Mouse (Mus musculus): ENCODE measurements around the gene Klk9. TPM values are rescaled to one million over a fixed set of nuclear protein-coding genes. Genes with fewer than 3 reads are reported as not detected.

The Klk9 gene
- total RNA-seq, 2 experiments from 2014 or later, result not detected

DNA sequence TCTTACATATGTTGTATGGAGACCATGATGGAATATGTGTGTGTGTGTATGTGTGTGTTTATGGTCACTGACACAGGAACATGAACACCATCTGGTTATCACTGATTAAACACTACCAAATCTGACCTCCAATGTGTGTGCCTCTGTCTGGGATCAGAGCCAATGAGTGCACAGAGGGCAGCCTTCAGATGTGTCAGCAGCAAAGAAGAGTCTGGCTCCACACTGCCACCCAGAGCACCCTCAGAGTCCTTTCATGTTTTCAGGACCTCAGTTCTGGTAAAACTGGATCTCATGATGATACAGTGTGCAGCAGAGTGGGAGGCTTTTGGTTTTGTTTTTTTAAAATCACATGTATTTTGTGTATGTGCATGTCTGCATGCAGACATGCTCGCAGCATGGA, 6.4 kb upstream of the Klk9 start:
- intact Hi-C loops (cut with DNase I; ENCODE audit: low total_unique reads), result no loop called here
- no peak for DNase-seq

GRCm38 (mm10) chr7:43788096-43788495, 3.6 kb upstream of the Klk9 start:
- intact Hi-C loops (cut with DNase I; ENCODE audit: low total_unique reads), result no loop called here
- no peak for DNase-seq

GRCm38 (mm10) chr7:43789295-43789694, 2.4 kb upstream of the Klk9 start:
- DNase-seq, result no peak
- intact Hi-C loops (cut with DNase I; ENCODE audit: low total_unique reads), result no loop called here

GRCm38 (mm10) chr7:43796355-43796754, 4.7 kb downstream of the Klk9 start:
- DNase-seq, result no peak
- intact Hi-C loops (cut with DNase I; ENCODE audit: low total_unique reads), result no loop called here

- intact Hi-C loops (cut with DNase I; ENCODE audit: low total_unique reads), result no loop called here
- no peak for DNase-seq
Measured at GRCm38 (mm10) chr7:43797333-43797769, 5.7 kb downstream of the Klk9 start, which contains the start of gene Klk8. Gene Klk8 (plus strand): TSS chr7:43797577.

- intact Hi-C loops (cut with DNase I; ENCODE audit: low total_unique reads), result no loop called here
- DNase-seq, result no peak
Measured at GRCm38 (mm10) chr7:43797844-43798462, 6.3 kb downstream of the Klk9 start.

DNA sequence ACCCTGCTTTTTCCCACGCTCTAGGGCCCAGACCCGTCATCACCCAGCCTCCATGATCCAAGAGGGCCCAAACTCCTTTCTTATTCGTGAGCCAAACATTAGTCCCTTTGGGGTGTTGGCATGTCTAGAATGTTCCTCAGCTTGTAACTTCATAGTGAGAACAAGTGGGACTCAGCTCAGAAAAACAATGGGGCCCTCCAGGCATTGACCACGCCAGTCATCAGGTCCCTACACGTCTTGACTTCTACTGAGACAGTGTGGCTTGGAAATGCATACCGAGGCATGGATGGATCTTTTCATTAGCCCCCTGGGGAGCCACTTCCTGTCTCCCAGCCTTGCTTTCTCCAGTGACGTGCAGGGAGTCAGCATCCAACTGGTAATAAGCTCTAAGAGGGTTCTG, 8.2 kb downstream of the Klk9 start:
- no peak for DNase-seq
- intact Hi-C loops (cut with DNase I; ENCODE audit: low total_unique reads), result no loop called here

DNA sequence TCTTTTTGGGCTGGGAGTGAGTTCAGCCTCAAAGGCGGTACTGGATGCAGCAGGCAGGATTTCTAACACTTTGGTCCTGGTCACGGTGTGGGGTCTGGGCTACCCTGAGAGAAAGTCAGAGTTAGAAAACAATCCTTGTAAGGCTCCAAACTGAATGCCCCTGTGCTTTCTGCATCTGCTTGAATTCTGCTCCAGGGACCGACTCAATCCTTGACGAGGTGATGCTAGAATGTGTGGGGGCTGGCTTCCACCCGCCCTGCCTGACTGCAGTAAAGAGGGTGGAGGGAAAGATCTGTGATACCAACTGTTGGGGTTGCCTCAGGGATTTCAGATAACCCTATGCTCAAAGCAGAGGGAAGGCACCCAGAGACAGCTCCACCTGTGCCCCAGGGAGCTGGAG, 19.3 kb downstream of the Klk9 start, which contains the start of gene Klk7:
TSS of gene Klk7 (plus strand) at position 301 of the 400 bp plus-strand sequence.
- intact Hi-C loops (cut with DNase I; ENCODE audit: low total_unique reads), result no loop called here
- DNase-seq, result no peak

DNA sequence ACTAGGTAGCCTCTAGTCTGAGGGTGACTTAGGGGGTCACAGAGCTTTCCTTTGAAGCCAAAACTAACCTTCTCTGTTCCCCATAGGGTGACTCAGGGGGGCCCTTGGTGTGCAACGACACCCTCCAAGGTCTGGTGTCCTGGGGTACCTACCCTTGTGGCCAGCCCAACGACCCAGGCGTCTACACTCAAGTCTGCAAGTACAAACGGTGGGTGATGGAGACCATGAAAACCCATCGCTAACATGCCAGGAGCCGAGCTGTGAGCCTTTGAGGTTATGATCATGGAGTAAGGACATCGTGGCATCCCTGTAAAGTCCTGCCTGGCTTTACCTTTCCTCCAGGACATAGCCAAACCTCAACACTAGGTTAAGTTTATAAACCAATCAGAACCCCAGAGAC, 23.5 kb downstream of the Klk9 start:
- intact Hi-C loops (cut with DNase I; ENCODE audit: low total_unique reads), result no loop called here
- no peak for DNase-seq

DNA sequence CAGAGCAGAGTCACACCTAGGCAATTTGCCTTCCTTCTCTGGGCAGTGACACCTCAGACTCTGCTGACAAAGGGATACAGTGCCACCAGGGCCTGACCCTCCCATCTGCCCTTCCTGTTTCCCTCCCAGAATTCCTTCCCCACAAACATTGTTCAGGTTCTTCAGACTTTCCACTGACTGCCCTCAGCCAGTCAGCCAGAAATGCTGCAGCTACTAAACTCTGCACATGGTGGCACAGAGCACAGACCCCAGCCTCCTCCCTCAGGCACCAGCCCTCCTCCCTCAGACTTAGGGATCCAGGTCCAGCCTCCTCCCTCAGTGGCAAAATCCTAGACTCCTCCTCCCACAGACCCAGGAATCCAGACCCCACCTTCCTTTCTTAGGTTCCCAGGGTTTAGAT, 25.1 kb downstream of the Klk9 start:
- DNase-seq, result no peak
- intact Hi-C loops (cut with DNase I; ENCODE audit: low total_unique reads), result no loop called here

- intact Hi-C loops (cut with DNase I; ENCODE audit: low total_unique reads), result no loop called here
- DNase-seq, result no peak
Measured at GRCm38 (mm10) chr7:43821581-43821980, 29.9 kb downstream of the Klk9 start.

GRCm38 (mm10) chr7:43824199-43824598, 32.5 kb downstream of the Klk9 start, which contains the start of gene Klk6:
Gene Klk6 (plus strand): TSS chr7:43824499.
- no peak for DNase-seq
- intact Hi-C loops (cut with DNase I; ENCODE audit: low total_unique reads), result no loop called here

GRCm38 (mm10) chr7:43826056-43826455, 34.4 kb downstream of the Klk9 start:
- DNase-seq, result no peak
- intact Hi-C loops (cut with DNase I; ENCODE audit: low total_unique reads), result no loop called here

- intact Hi-C loops (cut with DNase I; ENCODE audit: low total_unique reads), result no loop called here
- DNase-seq, result no peak
Measured at GRCm38 (mm10) chr7:43827706-43828105, 36.0 kb downstream of the Klk9 start.

DNA sequence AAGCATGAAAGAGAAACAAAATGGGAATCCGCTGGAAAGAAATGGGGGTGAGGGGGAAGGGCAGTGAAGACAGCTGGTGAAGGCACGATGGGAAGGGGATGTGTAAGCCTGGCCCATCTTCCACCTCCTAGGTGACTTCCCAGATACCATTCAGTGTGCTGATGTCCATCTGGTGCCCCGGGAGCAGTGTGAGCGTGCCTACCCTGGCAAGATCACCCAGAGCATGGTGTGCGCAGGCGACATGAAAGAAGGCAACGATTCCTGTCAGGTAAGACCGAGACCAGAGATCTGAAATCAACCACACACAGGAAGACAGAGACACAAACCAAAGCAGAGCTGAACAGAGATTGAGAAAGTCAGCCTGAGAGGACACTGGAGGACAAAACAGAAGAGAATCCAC, 37.3 kb downstream of the Klk9 start:
- intact Hi-C loops (cut with DNase I; ENCODE audit: low total_unique reads), result no loop called here
- no peak for DNase-seq

DNA sequence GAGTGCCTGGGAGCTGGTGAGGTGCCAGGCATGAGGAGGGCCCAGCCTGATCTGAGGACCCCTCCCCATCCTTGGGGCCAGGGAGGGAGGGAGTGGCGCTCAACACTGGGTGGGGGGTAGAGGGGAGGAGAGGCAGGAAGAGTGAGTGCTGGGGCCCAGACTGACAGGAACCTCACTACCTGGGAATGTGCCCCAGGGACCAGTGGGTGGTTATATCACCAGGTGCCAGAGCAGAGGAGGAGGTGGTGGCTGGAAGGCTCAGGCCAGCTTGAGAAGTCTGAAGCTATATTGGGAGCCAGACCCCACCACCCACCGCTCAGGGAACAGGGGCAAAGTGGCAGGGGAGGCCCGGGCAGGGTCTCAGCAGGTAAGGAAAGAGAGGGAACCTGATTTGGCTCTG, 50.0 kb downstream of the Klk9 start, which contains the start of gene Klk5:
TSS of gene Klk5 (plus strand) at position 271 of the 400 bp plus-strand sequence.
- intact Hi-C loops (cut with DNase I; ENCODE audit: low total_unique reads), result no loop called here
- no peak for DNase-seq

DNA sequence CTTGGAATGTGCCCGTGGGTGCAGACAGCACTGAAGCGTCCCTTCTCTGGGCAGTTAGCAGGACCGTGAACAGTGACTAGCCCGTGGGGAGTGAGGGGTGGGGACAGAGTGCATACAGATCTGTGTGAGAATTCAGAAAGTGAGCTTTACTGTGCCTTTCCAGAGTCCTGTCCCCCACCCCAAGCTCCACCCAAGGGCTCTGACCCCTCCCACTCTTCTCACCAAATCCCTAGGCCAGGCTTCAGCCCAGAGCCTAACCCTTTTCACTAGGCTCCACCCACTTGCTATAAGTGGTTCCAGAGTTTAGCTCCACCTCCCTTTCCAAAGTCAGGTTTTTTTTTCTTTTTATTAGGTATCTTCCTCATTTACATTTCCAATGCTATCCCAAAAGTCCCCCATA, 52.1 kb downstream of the Klk9 start:
- no peak for DNase-seq
- intact Hi-C loops (cut with DNase I; ENCODE audit: low total_unique reads), result no loop called here

Other genes starting within 250 kb of the Klk9 start
- gene Cd33, start 247.5 kb upstream of the Klk9 start, total RNA-seq (2021), result 1 to 10 TPM; 1.7 to 2.1 TPM
- gene Zfp658, start 229.6 kb upstream of the Klk9 start, total RNA-seq (2021), result under 1 TPM; 0.64 to 0.88 TPM
- 1 to 10 TPM; 3.7 to 5.6 TPM for gene Zfp719, start 212.3 kb upstream of the Klk9 start, total RNA-seq (2021)
- gene Zfp819, start 184.7 kb upstream of the Klk9 start, total RNA-seq (2021), result not detected
- not detected for gene Ceacam18, start 157.2 kb upstream of the Klk9 start, total RNA-seq (2021)
- gene Siglece, start 131.7 kb upstream of the Klk9 start, total RNA-seq (2021), result under 1 TPM; 0.78 to 0.80 TPM
- gene Ctu1, start 119.9 kb upstream of the Klk9 start, total RNA-seq (2021), result 1 to 10 TPM; 2.2 to 2.9 TPM
- not detected for gene Klk14, start 101.5 kb upstream of the Klk9 start, total RNA-seq (2021)
- gene Klk13, start 79.3 kb upstream of the Klk9 start, total RNA-seq (2021), result not detected
- gene Klk12, start 23.0 kb upstream of the Klk9 start, total RNA-seq (2021), result not detected
- gene Klk11, start 17.3 kb upstream of the Klk9 start, total RNA-seq (2021), result not detected
- under 1 TPM in 1 of 2 experiments, not detected in 1; 0.22 TPM for gene Klk10, start 10.9 kb upstream of the Klk9 start, total RNA-seq (2021)
- gene Klk8, start 5.7 kb downstream of the Klk9 start, total RNA-seq (2021), result 1 to 10 TPM; 2.4 to 2.7 TPM
- not detected for gene Klk7, start 19.4 kb downstream of the Klk9 start, total RNA-seq (2021)
- gene Klk6, start 32.6 kb downstream of the Klk9 start, total RNA-seq (2021), result not detected
- gene Klk5, start 50.1 kb downstream of the Klk9 start, total RNA-seq (2021), result not detected
- not detected for gene Klk4, start 89.3 kb downstream of the Klk9 start, total RNA-seq (2021)
- not detected for gene Klk15, start 141.8 kb downstream of the Klk9 start, total RNA-seq (2021)
- under 1 TPM in 1 of 2 experiments, not detected in 1; 0.25 TPM for gene Klk1b8, start 158.8 kb downstream of the Klk9 start, total RNA-seq (2021)
- not detected for gene Klk1b1, start 174.9 kb downstream of the Klk9 start, total RNA-seq (2021)
- not detected for gene Klk1b9, start 184.2 kb downstream of the Klk9 start, total RNA-seq (2021)
- not detected for gene Klk1b11, start 204.0 kb downstream of the Klk9 start, total RNA-seq (2021)
- gene Klk1b26, start 220.3 kb downstream of the Klk9 start, total RNA-seq (2021), result under 1 TPM in 1 of 2 experiments, not detected in 1; 0.21 TPM

Data from gastrocnemius, postnatal 14 days (tissue).